Mouse (Mus musculus) liver, embryonic 14 days (tissue): ENCODE measurements around the gene Unc80. TPM values are rescaled to one million over a fixed set of nuclear protein-coding genes. Genes with fewer than 3 reads are reported as not detected.

Experiments
- polyA plus RNA-seq: library from polyadenylated mRNA; depleted of rRNA; stranded (reverse); fragments of >200 nt; gene quantifications from 2 replicates; pipeline ENCODE4 v1.2.3, GENCODE M21; 2012; rRNA removed

The Unc80 gene
- under 0.01 and 0.02 TPM in 2 replicates for polyA plus RNA-seq

DNA sequence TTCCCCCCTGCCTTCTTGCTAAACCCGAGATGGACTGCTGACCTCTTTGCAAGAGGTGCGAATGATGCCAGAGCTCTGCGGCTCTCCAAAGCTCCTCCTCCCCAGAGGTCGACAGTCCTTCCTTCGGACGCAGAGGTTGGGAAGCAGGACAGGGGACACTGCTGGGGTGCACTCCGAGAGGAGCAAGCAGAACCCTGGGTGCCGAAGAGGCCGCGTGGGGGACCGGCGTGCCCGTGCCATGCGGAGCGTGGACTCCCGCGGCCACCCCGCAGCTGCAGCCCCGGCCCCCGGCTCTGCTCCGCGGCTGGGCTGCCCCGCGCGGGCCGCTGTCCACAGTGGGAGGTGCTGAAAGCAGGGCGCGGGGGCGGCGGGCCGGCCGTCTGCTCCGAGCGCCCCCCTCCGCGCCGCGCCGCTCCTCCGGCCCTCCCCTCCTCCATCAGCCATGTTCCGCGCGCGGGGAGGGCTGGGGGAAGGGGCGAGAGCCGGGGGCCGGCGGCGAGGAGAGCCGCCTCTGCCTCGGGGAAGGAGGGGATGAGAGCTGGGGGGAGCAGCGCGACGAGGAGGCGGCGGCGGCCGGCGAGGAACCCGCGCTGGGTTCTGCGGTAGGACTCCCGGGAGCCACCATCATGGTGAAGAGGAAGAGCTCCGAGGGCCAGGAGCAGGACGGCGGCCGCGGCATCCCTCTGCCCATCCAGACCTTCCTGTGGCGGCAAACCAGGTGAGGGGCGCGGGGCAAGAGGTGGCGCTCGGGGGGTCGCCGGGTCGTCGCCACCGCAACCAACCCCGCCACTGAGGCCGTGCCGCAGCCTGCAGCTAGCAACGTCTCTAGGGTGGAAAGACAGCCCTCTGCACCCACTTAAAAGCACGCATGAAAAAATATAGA lies at the start of gene Unc80:
Unc80 (plus strand) TSS at position 547 of the 883 bp plus-strand sequence.

DNA sequence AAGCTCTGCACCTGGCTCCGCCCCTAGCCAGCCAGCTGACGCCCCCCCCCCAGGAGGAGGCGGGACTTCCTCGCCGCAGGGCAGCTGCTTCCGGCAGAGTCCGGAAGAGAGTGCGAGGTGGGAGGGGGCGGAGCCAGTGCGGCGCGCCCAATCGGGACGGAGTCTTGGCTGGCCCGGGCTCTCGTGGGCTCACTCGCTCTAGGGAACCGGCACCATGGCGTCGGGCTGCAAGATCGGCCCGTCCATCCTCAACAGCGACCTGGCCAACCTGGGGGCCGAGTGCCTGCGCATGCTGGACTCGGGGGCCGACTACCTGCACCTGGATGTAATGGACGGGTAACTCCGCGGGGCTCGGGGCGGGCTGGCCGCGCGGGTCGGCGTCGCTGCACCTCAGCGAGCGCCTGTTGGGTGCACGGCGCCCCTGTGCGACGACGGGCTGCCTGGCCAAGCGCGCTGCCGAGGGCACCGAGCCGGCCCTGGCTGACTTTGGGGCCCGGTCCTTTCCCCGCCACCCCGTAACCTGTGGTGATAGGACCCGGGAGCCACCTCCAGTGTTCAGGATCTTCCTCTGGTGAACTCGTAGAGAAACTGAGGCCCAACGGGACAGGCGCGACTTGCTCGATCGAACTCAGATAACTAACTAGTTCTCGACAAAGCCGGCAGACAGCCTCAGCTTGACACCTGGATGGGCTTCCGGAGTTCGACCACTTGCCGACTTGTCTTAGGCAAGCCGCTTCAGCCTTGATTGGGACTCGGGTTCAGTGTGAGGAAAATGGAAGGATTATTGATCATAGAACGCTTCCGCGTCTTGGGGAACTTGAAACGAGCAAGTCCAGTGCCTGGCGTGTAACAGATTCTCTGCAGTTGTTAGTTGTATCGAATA lies 232.8 kb downstream of the Unc80 start, which contains the start of gene Rpe:
Rpe (plus strand) TSS at position 139 of the 883 bp plus-strand sequence.

Other genes starting within 250 kb of the Unc80 start
- 11.9 and 12.0 TPM in 2 replicates for gene Rpe, start 232.5 kb downstream of the Unc80 start, polyA plus RNA-seq